Mouse (Mus musculus): ENCODE measurements around the gene Nrxn3. TPM values are rescaled to one million over a fixed set of nuclear protein-coding genes. Genes with fewer than 3 reads are reported as not detected.

The Nrxn3 gene
- total RNA-seq, 2 experiments from 2014 or later: 0.05 TPM; not detected in 1

GRCm38 (mm10) chr12:89179970-89180666 lies 457.4 kb downstream of the Nrxn3 start:
- no peak for DNase-seq

GRCm38 (mm10) chr12:89181157-89181561 lies 458.5 kb downstream of the Nrxn3 start:
- DNase-seq: no peak

GRCm38 (mm10) chr12:89198764-89199525 lies 476.3 kb downstream of the Nrxn3 start:
- DNase-seq: no peak

- DNase-seq: no peak
Measured at GRCm38 (mm10) chr12:89211608-89212007, 488.9 kb downstream of the Nrxn3 start.

- no peak for DNase-seq
Measured at GRCm38 (mm10) chr12:89239826-89240225, 517.1 kb downstream of the Nrxn3 start.

DNA sequence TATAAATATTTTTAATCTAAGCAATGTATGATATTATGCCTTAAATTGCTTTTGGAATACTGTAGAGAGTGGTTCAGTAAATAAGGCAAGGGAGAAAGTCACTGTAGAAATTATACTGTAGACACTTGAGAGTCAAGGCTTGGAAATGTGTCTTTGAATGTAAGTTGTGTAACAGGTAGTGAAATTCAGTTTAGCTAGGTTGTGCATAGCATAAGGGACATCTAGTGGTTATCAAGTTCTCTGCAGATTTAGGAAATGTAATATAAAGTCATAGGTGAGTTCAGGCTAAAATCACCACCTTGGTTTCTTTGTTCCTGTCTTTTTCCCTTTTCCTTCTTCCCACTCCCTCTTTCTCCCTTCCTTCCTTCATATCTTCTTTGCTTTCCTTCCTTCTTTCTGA lies 518.9 kb downstream of the Nrxn3 start:
- DNase-seq: no peak

GRCm38 (mm10) chr12:89242476-89242875 lies 519.8 kb downstream of the Nrxn3 start:
- DNase-seq: no peak

DNA sequence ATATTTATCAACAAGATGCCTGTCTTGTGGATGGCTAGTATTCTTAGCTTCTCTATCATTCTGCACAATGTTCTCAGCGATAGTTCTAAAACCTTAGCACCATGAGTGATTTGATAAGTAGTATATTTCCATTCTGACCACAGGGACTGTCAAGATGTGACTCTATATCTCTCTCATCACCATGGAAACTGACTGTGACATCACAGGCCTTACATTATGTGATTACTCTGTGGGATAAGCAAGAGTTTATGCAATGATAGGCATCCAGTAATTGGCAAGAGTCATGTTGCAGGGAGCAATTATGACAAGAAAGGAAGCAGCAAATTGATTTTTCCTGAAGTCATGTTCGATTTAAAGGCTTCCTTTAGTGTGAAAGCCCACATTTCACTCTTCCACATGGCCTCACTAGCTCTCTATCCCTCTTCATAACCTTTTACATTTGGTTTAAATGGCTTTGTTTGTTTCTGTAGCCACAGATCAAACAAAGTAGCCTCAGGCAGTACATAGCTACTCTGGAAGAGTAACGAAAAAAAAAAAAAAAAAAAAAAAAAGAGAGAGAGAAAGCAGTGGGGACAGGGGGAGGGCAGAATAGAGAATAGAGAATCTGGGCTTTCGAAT lies 532.7 kb downstream of the Nrxn3 start:
- DNase-seq: no peak

DNA sequence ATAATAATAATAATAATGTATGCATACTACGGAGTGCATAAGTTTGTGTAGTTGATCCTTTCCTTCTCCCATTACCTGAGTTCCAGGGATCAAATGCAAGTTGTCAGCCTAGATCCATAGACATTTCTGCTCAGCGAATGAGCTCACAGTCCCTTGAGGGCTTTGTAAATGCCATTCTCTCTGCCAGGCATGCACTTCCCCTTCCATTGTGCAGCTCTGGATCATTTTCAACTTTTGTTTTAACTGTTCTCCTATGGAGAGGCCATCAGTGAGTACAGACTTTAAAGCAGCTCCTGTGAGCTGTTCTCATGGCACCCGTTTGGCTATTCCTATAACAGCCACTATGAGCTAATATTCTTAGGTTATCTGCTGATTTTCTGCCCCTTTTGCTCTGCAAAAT lies 536.2 kb downstream of the Nrxn3 start:
- DNase-seq: no peak

- no peak for DNase-seq
Measured at GRCm38 (mm10) chr12:89260076-89260475, 537.4 kb downstream of the Nrxn3 start.

DNA sequence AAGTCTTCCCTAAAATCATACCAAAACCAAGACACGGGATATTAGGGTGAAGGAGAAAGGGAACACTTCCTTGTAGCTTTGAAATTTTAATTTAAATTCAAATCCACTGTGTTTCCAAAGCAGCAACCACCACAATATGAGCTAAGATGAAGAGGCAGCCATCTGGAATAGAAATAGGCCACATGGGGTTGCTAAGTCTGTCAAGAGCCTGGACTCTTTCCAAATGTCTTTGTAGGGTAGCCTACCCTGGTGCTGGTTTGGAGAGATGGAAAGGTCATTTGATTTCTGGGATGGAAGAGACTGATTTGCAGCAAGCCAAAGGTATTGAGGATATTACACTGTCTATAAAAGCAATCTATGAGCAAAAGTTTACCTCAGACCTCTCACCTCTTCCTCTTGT lies 539.6 kb downstream of the Nrxn3 start:
- no peak for DNase-seq

DNA sequence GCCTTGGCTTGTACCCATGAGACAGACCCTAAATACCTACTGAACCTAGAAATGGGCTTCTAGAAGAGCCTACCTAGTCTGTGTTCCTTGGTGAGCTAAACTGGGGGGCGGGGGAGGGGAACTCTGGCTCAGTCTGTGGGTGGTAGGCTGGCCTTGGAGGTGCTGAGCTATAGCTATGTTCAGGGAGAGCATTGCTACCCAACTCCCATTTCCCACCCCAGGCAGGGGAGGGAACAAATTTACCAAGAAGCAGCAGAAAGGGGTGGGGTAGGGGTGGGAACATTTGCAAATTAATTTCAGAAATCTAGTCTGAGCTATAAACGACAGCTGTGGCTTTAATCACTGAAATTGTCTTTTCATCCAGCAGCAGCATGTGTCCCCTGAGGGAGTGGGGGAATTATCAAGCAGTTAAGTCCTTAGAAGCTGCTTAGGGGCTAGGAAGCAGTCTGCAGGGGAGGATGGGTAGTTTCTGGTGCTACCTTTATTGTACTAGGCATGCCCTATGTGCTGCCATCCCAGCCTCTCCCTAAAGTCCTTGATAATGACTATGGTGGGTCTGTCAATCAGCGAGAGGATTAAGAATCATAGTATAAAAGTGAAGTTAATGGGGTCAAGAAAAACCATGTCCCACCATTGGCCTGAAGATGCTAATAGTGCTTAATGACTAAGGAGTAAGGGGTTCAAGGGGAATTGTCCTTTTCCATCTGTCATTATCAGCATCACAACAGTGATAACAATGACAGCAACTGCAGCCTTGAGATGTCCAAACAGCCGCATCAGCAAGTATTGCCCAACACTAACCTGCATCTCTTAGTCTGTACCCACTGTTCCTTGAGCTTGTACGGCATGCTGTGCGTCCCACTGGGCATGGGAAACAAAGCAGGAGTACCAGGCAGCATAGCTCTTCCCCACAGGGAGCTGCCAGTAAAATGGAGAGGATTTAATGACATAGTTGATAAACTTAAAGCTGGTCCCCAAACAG lies 560.0 kb downstream of the Nrxn3 start:
- no peak for DNase-seq

DNA sequence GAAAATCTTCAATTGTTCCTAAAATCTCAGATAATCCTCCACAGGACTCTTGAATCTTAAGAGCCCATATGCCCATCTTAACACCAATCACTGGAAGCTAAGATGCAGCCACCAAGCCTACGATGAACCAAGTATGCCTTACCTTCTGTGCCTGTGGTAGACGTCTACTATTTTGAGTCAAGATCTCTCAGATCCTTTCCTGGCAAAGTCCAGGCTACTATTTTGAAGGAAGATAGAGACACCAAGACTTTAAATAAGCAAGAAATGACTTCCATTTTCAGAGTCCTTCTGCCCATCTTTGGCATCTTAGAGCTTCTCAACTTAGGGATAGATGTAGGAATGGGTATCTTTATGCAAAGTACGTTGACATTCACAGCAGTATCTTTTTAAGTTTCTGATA lies 561.7 kb downstream of the Nrxn3 start:
- DNase-seq: no peak

- no peak for DNase-seq
Measured at GRCm38 (mm10) chr12:89287037-89287436, 564.4 kb downstream of the Nrxn3 start.

- no peak for DNase-seq
Measured at GRCm38 (mm10) chr12:89289589-89290274, 567.1 kb downstream of the Nrxn3 start.

DNA sequence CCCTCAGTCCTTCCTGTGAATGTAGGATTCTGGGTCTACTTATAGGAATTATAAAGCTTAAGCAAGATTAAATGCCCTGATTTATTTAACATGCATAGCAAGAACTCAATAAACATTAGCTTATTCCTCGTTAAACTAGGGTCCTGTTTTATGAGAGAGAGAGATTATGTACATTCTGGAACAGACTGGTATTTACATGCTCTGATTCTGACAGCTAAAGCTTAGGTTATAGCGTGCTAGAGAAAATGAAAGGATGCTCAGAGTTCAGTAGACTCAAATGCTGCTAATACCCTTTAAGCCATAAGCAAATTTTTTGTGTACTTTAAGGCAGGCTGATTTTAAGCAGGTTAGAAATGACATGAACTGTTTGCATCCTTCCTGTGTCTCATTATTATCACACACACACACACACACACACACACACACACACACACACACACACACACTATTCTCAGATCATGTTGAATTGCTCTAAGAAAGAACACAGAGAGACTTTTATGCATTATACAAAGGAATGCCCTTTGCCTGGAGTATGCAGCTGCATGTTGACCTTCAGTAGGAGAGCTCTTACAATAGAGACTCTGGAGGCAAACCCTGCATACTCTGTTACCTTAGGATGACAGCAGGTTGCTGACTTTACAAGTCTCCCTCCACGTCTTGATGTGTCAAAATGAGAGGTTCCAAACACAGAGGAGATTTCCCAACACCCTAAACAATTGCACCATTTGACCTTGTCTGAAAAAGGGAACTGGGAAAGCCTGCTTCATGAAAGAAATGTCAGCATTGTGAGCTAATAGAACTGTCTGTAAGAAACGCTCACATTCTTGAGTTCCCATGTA lies 568.3 kb downstream of the Nrxn3 start:
- no peak for DNase-seq

DNA sequence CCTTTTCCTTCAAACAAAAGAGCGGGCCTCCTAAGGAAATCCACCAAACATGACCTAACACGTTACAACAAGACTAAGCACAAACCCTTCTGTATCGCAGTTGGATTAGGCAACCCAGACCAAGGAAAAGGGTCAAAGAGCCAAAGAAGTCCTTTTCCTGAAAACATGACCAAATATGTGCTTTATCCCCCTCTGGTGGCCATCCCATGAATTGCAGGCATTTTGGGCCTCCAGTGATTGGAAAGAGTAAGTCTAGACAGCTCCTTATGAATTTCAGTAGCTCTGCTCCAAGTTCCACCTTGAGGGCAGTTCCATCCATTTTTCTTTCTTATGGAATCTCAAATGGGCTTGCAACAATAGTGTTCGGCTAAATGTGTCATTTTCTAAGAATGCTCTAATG lies 579.3 kb downstream of the Nrxn3 start:
- peak; percentile 12 for DNase-seq

GRCm38 (mm10) chr12:89310200-89310599 lies 587.5 kb downstream of the Nrxn3 start:
- DNase-seq: no peak

- no peak for DNase-seq
Measured at GRCm38 (mm10) chr12:89312586-89312985, 589.9 kb downstream of the Nrxn3 start.

GRCm38 (mm10) chr12:89325864-89326560 lies 603.3 kb downstream of the Nrxn3 start:
- DNase-seq: no peak
